Mouse (Mus musculus) hindbrain, embryonic 14.5 days (tissue): ENCODE data around the gene Stambp. TPM values are rescaled to one million over a fixed set of nuclear protein-coding genes. Genes with fewer than 3 reads are reported as not detected.
A peak's percentile ranks its signal among the peaks of the same experiment; 100 is the strongest.

Experiments
- ATAC-seq: fragments of 200-750 bp; cut with Nextera tagmentation; 2 replicates; pipeline ENCODE4 v1.8.0; 2017; ENCODE audit warnings: moderate number of reproducible peaks, mild to moderate bottlenecking, moderate TSS enrichment, moderate library complexity; ENCODE audit not compliant: low FRiP score
- DNase-seq: peaks from one replicate; pipeline ENCODE4 v3.0.0-alpha.2; 2015; ENCODE audit warnings: low spot score
- H3K27ac ChIP-seq: fragments of 300-500 bp; sonication (generic); 2 replicates; pipeline ENCODE4 v1.5.1; 2014; ENCODE audit warnings: mild to moderate bottlenecking, moderate library complexity
- H3K27me3 ChIP-seq: fragments of 300-500 bp; sonication (generic); 2 replicates; pipeline ENCODE4 v1.6.1; 2014; ENCODE audit warnings: mild to moderate bottlenecking, low read length, mixed read lengths; ENCODE audit not compliant: control insufficient read depth, insufficient read depth
- H3K36me3 ChIP-seq: fragments of 300-500 bp; sonication (generic); replicated peaks from 2 replicates; pipeline ENCODE4 v1.6.1; 2014; ENCODE audit not compliant: control insufficient read depth, insufficient read depth
- H3K4me1 ChIP-seq: fragments of 300-500 bp; sonication (generic); replicated peaks from 2 replicates; pipeline ENCODE4 v1.6.1; 2014; ENCODE audit warnings: antibody characterized with exemption, low read length, mixed read lengths; ENCODE audit not compliant: control insufficient read depth, insufficient read depth
- H3K4me2 ChIP-seq: fragments of 300-500 bp; sonication (generic); replicated peaks from 2 replicates; pipeline ENCODE4 v1.6.1; 2014; ENCODE audit warnings: mild to moderate bottlenecking, moderate library complexity
- H3K4me3 ChIP-seq: fragments of 300-500 bp; sonication (generic); replicated peaks from 2 replicates; pipeline ENCODE4 v1.5.1; 2014; ENCODE audit warnings: mild to moderate bottlenecking, low read length
- H3K9ac ChIP-seq: fragments of 300-500 bp; sonication (generic); 2 replicates; pipeline ENCODE4 v1.6.1; 2014
- H3K9me3 ChIP-seq: fragments of 300-500 bp; sonication (generic); 2 replicates; pipeline ENCODE4 v1.6.1; 2016; ENCODE audit warnings: low read length; ENCODE audit not compliant: control insufficient read depth
- WGBS: fragments of 180-500 bp; shearing (Covaris S2); extraction: QIAGEN DNeasy Blood & Tissue Kit; methylation state at CpG from one replicate; pipeline ENCODE4 v1.1.7; 2014; 5-methylcytosine and 5-hydroxymethylcytosine counted together
- polyA plus RNA-seq: library from polyadenylated mRNA; unstranded; fragments of >200 nt; fragmentation: Nextera tagmentation; extraction: Ambion mirVana; gene quantifications from 2 replicates; pipeline ENCODE4 v1.2.1, GENCODE M21; 2014

Gene Stambp
- polyA plus RNA-seq, 1 experiment from 2014 or later, result 59.4 TPM

DNA sequence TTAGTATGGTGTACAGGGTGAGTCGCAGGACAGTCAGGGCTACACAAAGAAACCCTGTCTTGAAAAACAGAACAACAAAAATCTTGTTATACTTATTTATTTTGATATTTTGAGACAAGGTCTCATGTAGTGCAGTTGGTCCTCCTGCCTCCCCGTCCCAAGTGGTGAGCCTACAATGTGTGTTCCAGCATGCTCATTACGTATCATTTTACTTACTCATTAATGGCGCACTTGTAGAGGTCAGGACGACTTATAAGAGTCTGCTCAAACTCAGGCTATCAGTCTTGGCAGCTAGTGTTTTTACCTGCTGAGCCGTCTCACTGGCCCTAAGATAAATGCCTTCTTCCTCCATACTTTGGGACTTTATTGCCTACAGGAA is 65.4 kb downstream of the Stambp start:
- Histone ChIP-seq H3K4me3 (peak overlapping the region; percentile 82), H3K4me1 (peaks cover 14% of the 10 kb centered on the region), H3K4me2 (peak overlapping the region; percentile 57), H3K9me3 (no peaks in the 10 kb centered on the region), H3K36me3 (0 out of 2 replicates have a peak, but pooled peaks cover 4% of the 10 kb centered on the region), H3K9ac (peak overlapping the region; percentile 89), H3K27ac (peak overlapping the region; percentile 95), H3K27me3 (no peaks in the 10 kb centered on the region)
- WGBS, result 34% methylated on average over 6 of the region's 6 CpGs
- DNase-seq (no peak), ATAC-seq (0 out of 2 replicates have a peak, but pooled peaks have one; percentile 15)

GRCm38 (mm10) chr6:83506258-83507167 is 66.0 kb downstream of the Stambp start, which contains the start of gene Dguok:
Dguok (minus strand) TSS chr6:83506969.
- under 1% methylated on average over 54 of the region's 54 CpGs for WGBS
- Histone ChIP-seq H3K4me1 (peaks cover 14% of the 10 kb centered on the region), H3K9ac (peak within 1 kb of the TSS; percentile 89), H3K4me2 (peak within 1 kb of the TSS; percentile 57), H3K27ac (peak within 1 kb of the TSS; percentile 95), H3K36me3 (0 out of 2 replicates have a peak, but pooled peaks cover 4% of the 10 kb centered on the region), H3K9me3 (no peaks in the 10 kb centered on the region), H3K4me3 (peak within 1 kb of the TSS; percentile 82), H3K27me3 (no peaks in the 10 kb centered on the region)
- peak; percentile 99 for DNase-seq
- ATAC-seq, result peak; percentile 99

DNA sequence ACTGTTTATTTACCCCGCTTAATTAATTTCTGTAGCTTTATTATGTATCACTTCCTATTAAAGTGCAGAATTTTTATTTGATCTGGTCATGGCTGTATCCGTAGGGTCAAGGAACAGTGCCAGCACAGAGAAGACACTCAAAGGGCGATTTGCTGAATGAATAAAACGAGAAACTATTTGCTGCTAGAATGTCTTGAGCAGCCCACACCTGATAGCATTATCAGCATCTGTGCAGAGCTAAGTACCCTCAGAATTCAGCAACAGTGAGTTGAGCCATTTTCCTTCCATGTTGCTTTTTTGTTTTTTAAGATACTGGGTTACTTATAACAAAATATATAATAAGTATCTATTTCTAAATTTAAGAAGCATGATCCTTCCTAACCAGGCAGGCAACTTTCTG is 67.0 kb downstream of the Stambp start:
- DNase-seq, result no peak
- no peak for ATAC-seq
- peak overlapping the region; percentile 89; the same call in 1 of the 2 replicates for H3K9ac ChIP-seq
- WGBS, result 94% methylated on average over 4 of the region's 4 CpGs
- 0 out of 2 replicates have a peak, but pooled peaks cover 4% of the 10 kb centered on the region for H3K36me3 ChIP-seq
- peak overlapping the region; percentile 82 for H3K4me3 ChIP-seq
- no peaks in the 10 kb centered on the region for H3K27me3 ChIP-seq
- H3K4me1 ChIP-seq, result peaks cover 14% of the 10 kb centered on the region
- peak overlapping the region; percentile 57 for H3K4me2 ChIP-seq
- H3K9me3 ChIP-seq, result no peaks in the 10 kb centered on the region
- H3K27ac ChIP-seq, result peak overlapping the region; percentile 95; the same call in 1 of the 2 replicates

DNA sequence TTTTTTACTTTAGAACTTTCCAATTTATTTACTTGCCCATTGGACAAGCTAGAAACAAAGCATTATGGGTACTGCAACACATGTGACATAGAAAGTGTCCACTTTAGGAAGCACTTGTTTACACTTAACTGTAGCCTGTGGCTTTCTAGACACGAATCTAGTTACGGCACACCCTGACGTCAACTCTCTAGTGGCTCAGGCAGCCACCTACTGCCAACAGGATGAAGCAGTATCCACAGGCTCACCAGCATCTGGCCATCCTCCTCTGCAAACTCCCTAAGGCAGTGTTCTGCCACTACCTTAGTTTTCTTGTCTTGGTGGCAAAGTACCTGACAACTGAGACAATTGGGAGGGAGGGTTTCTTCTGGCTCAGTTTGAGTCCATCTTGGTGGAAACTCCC is 69.2 kb downstream of the Stambp start:
- Histone ChIP-seq H3K27ac (no peak overlapping the region), H3K4me1 (peaks cover 14% of the 10 kb centered on the region), H3K9me3 (no peaks in the 10 kb centered on the region), H3K4me2 (no peak overlapping the region), H3K9ac (no peak overlapping the region), H3K4me3 (no peak overlapping the region), H3K27me3 (no peaks in the 10 kb centered on the region), H3K36me3 (0 out of 2 replicates have a peak, but pooled peaks cover 4% of the 10 kb centered on the region)
- ATAC-seq (no peak), DNase-seq (no peak)
- WGBS, result 88% methylated on average over 3 of the region's 3 CpGs

DNA sequence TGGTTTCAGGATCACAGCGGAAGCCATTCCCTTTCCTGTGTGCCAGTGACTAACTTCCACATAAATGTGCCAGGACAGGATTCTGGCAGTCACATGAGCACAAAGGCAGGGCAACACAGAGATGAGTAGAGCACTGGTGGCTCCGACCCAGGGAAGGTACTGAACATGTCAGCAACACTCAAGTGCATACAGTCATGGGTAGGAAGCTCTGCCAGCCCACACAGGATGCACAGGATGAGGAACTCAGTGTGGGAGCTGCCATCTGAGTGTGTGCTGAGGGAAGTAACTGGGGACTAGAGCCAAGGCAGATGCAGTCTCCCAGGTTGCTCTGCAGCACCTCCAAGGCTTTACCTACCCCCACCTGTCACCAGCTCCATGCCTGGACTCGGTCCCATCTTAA is 69.9 kb downstream of the Stambp start:
- no peak for ATAC-seq
- 92% methylated on average over 3 of the region's 3 CpGs for WGBS
- no peak overlapping the region for H3K9ac ChIP-seq

DNA sequence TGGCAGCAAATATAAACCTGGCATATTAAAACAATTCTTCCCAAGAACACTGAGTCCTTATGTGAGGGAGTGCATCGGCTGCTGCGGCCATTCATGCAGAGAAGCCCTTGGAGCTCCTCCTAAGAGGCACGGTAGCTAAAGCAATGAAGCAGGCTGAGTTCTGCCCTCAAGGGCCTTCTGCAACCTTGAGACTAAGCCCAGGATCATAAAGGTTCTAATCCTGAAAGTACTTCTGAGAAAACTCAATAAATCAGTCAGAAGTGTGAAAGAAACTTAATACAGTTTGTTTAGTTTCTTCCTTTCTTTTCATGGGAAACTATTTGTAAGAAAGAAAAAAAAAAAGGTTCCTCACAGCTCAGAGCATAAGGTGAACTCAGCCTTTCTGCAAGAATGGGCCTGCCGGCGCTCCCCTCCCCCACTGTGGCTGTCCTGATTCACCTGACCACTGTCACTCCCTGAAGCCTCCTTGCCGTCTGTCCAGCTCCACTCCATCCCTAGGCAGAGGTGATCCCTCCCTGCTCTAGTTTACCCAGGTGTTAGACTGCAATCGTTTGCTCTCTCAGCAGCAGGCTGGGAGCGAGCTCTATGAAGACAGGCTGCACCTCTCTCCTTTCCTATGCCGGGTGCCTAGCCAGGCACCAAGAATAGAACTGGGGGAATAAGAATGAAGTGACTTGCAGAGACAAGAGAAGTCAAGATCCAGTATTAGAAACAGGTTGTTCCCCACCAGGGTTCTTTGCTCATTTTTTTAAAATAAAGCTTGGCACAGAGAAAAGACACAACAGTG is 70.8 kb downstream of the Stambp start:
- DNase-seq (no peak), ATAC-seq (no peak)
- Histone ChIP-seq H3K36me3 (0 out of 2 replicates have a peak, but pooled peaks cover 4% of the 10 kb centered on the region), H3K4me1 (peaks cover 11% of the 10 kb centered on the region), H3K9ac (no peak overlapping the region), H3K9me3 (no peaks in the 10 kb centered on the region), H3K4me3 (no peak overlapping the region), H3K27me3 (no peaks in the 10 kb centered on the region), H3K27ac (no peak overlapping the region), H3K4me2 (no peak overlapping the region)
- WGBS, result 68% methylated on average over 9 of the region's 9 CpGs

More for the DNA sequence above, 69.9 kb downstream of the Stambp start:
- H3K4me2 ChIP-seq, result no peak overlapping the region
- 0 out of 2 replicates have a peak, but pooled peaks cover 4% of the 10 kb centered on the region for H3K36me3 ChIP-seq
- H3K9me3 ChIP-seq, result no peaks in the 10 kb centered on the region
- H3K27ac ChIP-seq, result no peak overlapping the region
- peaks cover 14% of the 10 kb centered on the region for H3K4me1 ChIP-seq
- no peaks in the 10 kb centered on the region for H3K27me3 ChIP-seq
- no peak overlapping the region for H3K4me3 ChIP-seq
- no peak for DNase-seq

- ATAC-seq (no peak), DNase-seq (no peak)
- Histone ChIP-seq H3K27ac (no peak overlapping the region), H3K4me2 (no peak overlapping the region), H3K27me3 (no peaks in the 10 kb centered on the region), H3K9ac (no peak overlapping the region), H3K9me3 (no peaks in the 10 kb centered on the region), H3K4me3 (no peak overlapping the region), H3K4me1 (peaks cover 4% of the 10 kb centered on the region), H3K36me3 (peaks cover 10% of the 10 kb centered on the region; the same call in 1 of the 2 replicates)
- 62% methylated on average over 3 of the region's 3 CpGs for WGBS
Observed at GRCm38 (mm10) chr6:83500462-83500861, 72.1 kb downstream of the Stambp start.

GRCm38 (mm10) chr6:83499078-83499477 is 73.5 kb downstream of the Stambp start:
- DNase-seq, result no peak
- 95% methylated on average over 10 of the region's 10 CpGs for WGBS
- H3K36me3 ChIP-seq, result peaks cover 14% of the 10 kb centered on the region; the same call in 1 of the 2 replicates

More at GRCm38 (mm10) chr6:83499078-83499477, 73.5 kb downstream of the Stambp start:
- no peaks in the 10 kb centered on the region for H3K27me3 ChIP-seq
- no peak for ATAC-seq
- no peak overlapping the region for H3K27ac ChIP-seq
- no peak overlapping the region for H3K4me3 ChIP-seq
- H3K9me3 ChIP-seq, result no peaks in the 10 kb centered on the region
- H3K4me1 ChIP-seq, result no peaks in the 10 kb centered on the region
- no peak overlapping the region for H3K4me2 ChIP-seq
- H3K9ac ChIP-seq, result no peak overlapping the region
